Mouse (Mus musculus): ENCODE results near the gene Mllt6.
"Not testable (repeated sequence)": the region's sequence is repeated elsewhere in the genome, so short reads cannot be mapped to it uniquely, and the experiment has no call there.

DNA sequence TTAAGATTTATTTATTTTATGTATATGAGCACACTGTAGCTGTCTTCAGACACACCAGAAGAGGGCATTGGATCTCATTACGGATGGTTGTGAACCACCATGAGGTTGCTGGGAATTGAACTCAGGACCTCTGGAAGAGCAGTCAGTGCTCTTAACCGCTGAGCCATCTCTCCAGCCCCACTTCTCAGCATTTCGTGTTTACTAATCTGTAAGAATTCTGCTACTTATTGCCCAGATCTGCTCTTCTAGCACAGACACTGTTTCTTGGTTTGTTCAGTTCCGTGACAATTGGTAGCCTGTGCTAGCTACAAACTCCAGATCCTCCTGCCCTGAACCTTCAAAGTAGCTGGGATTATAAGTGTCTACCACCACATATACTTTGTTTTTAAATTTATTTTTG is 30.8 kb upstream of the Mllt6 start:
- TF ChIP-seq POLR2A, CTCF (IDR thresholded peaks at IDR 0.05; ENCODE audit: extremely low read depth, insufficient read depth, low read length): not testable (repeated sequence)

All from cortical plate, adult 2 months (tissue).